Comparison of ENCODE assay signal across 9 mouse cellular contexts in genomic region chr1:172391807-172392581, GRCm38 (mm10). TPM values are rescaled to one million over a fixed set of nuclear protein-coding genes. Genes with fewer than 3 reads are reported as not detected.
A peak's percentile ranks its signal among the peaks of the same experiment; 100 is the strongest.
DNase-seq lines count a peak whose midpoint lies in the region; ATAC-seq and TF ChIP-seq lines count a peak whose summit lies in the region.
"Had no signal": no experiment of that assay in that cellular context is flagged by ENCODE, and none has a peak within 500 bp of the region (broad histone marks: within the 10 kb centered on the region; RNA-seq: fewer than 3 reads in every experiment).

No protein-coding gene starts in this region.

- peak overlapping the region; percentile 46 for H3K4me2 ChIP-seq in forebrain, embryonic 14.5 days (ENCODE audit: low read length)
- H3K4me2 ChIP-seq in limb, embryonic 14.5 days (replicated peaks; ENCODE audit: low read depth, low read length, severe bottlenecking), result peak overlapping the region; percentile 36

- no peaks in the 10 kb centered on the region for H3K9me3 ChIP-seq in heart, embryonic 10.5 days
- no peaks in the 10 kb centered on the region for H3K9me3 ChIP-seq in forebrain, embryonic 14.5 days (replicated peaks; ENCODE audit: control insufficient read depth, low read length)
- H3K9me3 ChIP-seq in limb, embryonic 14.5 days (ENCODE audit: control insufficient read depth, low read length), result no peaks in the 10 kb centered on the region

- no peak for TF ChIP-seq POLR2A in limb, embryonic 14.5 days (IDR thresholded peaks at IDR 0.05; ENCODE audit: borderline replicate concordance, extremely low read depth, insufficient read depth, insufficient read length)

- WGBS in heart, embryonic 10.5 days, result 20% methylated on average over 20 of the region's 20 CpGs
- WGBS in forebrain, embryonic 14.5 days, result 8% methylated on average over 20 of the region's 20 CpGs
- WGBS in limb, embryonic 14.5 days, result 14% methylated on average over 20 of the region's 20 CpGs

- peak overlapping the region; percentile 40; the same call in 1 of the 2 replicates for H3K9ac ChIP-seq in forebrain, embryonic 14.5 days (ENCODE audit: low read length)
- peak overlapping the region; percentile 40; the same call in 1 of the 2 replicates for H3K9ac ChIP-seq in limb, embryonic 14.5 days (ENCODE audit: low read depth, low read length, severe bottlenecking)

- peak; percentile 72 for DNase-seq in heart, embryonic 10.5 days (ENCODE audit: low spot score)
- DNase-seq in heart, postnatal 10 days, result no peak
- DNase-seq in MN1 (ENCODE audit: low spot score), result peak; percentile 68
- peak; percentile 75 for DNase-seq in forebrain, embryonic 14.5 days (ENCODE audit: low spot score)
- DNase-seq in limb, embryonic 14.5 days (ENCODE audit: low spot score), result no peak
- DNase-seq in spleen, adult 12 weeks (ENCODE audit: low spot score), result no peak
- no peak for DNase-seq in thymus, postnatal 25 days

- intact Hi-C loops in heart, postnatal 10 days (cut with DNase I), result no loop called here

- no peak overlapping the region for H3K27ac ChIP-seq in heart, embryonic 10.5 days
- H3K27ac ChIP-seq in forebrain, embryonic 14.5 days (ENCODE audit: low read depth, low read length), result peak overlapping the region; percentile 33
- H3K27ac ChIP-seq in limb, embryonic 14.5 days (replicated peaks; ENCODE audit: low read depth, low read length), result no peak overlapping the region
- H3K27ac ChIP-seq: macrophage had no signal

- peak overlapping the region; percentile 38; the same call in 1 of the 2 replicates for H3K4me3 ChIP-seq in heart, embryonic 10.5 days
- no peak overlapping the region for H3K4me3 ChIP-seq in forebrain, embryonic 14.5 days (ENCODE audit: low read depth, low read length)
- peak overlapping the region; percentile 10; the same call in 1 of the 2 replicates for H3K4me3 ChIP-seq in limb, embryonic 14.5 days (replicated peaks; ENCODE audit: low read length)

- H3K36me3 ChIP-seq in heart, embryonic 10.5 days, result no peaks in the 10 kb centered on the region
- no peaks in the 10 kb centered on the region for H3K36me3 ChIP-seq in forebrain, embryonic 14.5 days (ENCODE audit: control insufficient read depth, insufficient read depth, low read length)
- no peaks in the 10 kb centered on the region for H3K36me3 ChIP-seq in limb, embryonic 14.5 days (ENCODE audit: control insufficient read depth, insufficient read depth, low read length)

- H3K27me3 ChIP-seq in heart, embryonic 10.5 days (ENCODE audit: insufficient read depth, poor library complexity, severe bottlenecking), result peaks cover 30% of the 10 kb centered on the region
- H3K27me3 ChIP-seq in forebrain, embryonic 14.5 days (replicated peaks; ENCODE audit: control insufficient read depth, insufficient read depth, low read length), result no peaks in the 10 kb centered on the region
- peaks cover 9% of the 10 kb centered on the region; the same call in 1 of the 2 replicates for H3K27me3 ChIP-seq in limb, embryonic 14.5 days (ENCODE audit: control insufficient read depth, insufficient read depth, low read length)

- H3K4me1 ChIP-seq in heart, embryonic 10.5 days, result peaks cover 7% of the 10 kb centered on the region; the same call in 1 of the 2 replicates
- peaks cover 8% of the 10 kb centered on the region; the same call in 1 of the 2 replicates for H3K4me1 ChIP-seq in forebrain, embryonic 14.5 days (ENCODE audit: control insufficient read depth, insufficient read depth, low read length)
- peaks cover 6% of the 10 kb centered on the region; the same call in 1 of the 2 replicates for H3K4me1 ChIP-seq in limb, embryonic 14.5 days (ENCODE audit: control insufficient read depth, insufficient read depth, low read length)

- peak; percentile 74 for ATAC-seq in forebrain, embryonic 14.5 days
- ATAC-seq in limb, embryonic 14.5 days (ENCODE audit: low FRiP score, low read depth), result no peak
- ATAC-seq in erythroid progenitor cell, adult 5-6 weeks (replicated peaks; ENCODE audit: low FRiP score, poor library complexity, severe bottlenecking), result no peak

RNA-seq across cellular contexts. Expression of gene Pigm, which starts 15.6 kb away (rescaled TPM):
- polyA plus RNA-seq in heart, embryonic 10.5 days (2016; fragmentation: Nextera tagmentation; extraction: Ambion mirVana), result 8.0 and 8.6 TPM in 2 replicates
- 1 to 10 TPM; 9.1 TPM for total RNA-seq in heart, postnatal 10 days (2021)
- 4.8 and 5.1 TPM in 2 replicates for polyA plus RNA-seq in forebrain, embryonic 14.5 days (2014; fragmentation: Nextera tagmentation; extraction: Ambion mirVana)
- polyA plus RNA-seq in limb, embryonic 14.5 days (2012; rRNA removed), result 9.6 and 11.8 TPM in 2 replicates
- polyA plus RNA-seq in limb, embryonic 14.5 days (2014; fragmentation: Nextera tagmentation; extraction: Ambion mirVana), result 6.7 and 7.6 TPM in 2 replicates
- 10.9 and 11.9 TPM in 2 replicates for total RNA-seq in erythroid progenitor cell, adult 5-6 weeks (2015; ENCODE audit: low replicate concordance)
- total RNA-seq in erythroid progenitor cell, adult 5-6 weeks (2017; ENCODE audit: low replicate concordance), result 8.7 and 13.2 TPM in 2 replicates

RNA-seq across cellular contexts. Expression of gene Kcnj10, which starts 51.0 kb away (rescaled TPM):
- polyA plus RNA-seq in heart, embryonic 10.5 days (2016; fragmentation: Nextera tagmentation; extraction: Ambion mirVana), result 0.09 TPM in 1 of 2 replicates, not detected in the other
- under 1 TPM; 0.05 to 0.19 TPM for total RNA-seq in heart, postnatal 10 days (2021)
- polyA plus RNA-seq in forebrain, embryonic 14.5 days (2014; fragmentation: Nextera tagmentation; extraction: Ambion mirVana), result 1.5 and 1.6 TPM in 2 replicates
- 0.14 and 0.18 TPM in 2 replicates for polyA plus RNA-seq in limb, embryonic 14.5 days (2012; rRNA removed)
- polyA plus RNA-seq in limb, embryonic 14.5 days (2014; fragmentation: Nextera tagmentation; extraction: Ambion mirVana), result 0.03 and 0.12 TPM in 2 replicates
- total RNA-seq in erythroid progenitor cell, adult 5-6 weeks (2015; ENCODE audit: low replicate concordance), result 8.8 and 13.0 TPM in 2 replicates
- total RNA-seq in erythroid progenitor cell, adult 5-6 weeks (2017; ENCODE audit: low replicate concordance), result 1.5 and 1.9 TPM in 2 replicates

Comparison
In these comparisons a context has a peak if more than half of its experiments do, and no peak if none do; other contexts are left out.
1. DNase-seq: peak in heart, embryonic 10.5 days (single experiment), MN1 (single experiment) and forebrain, embryonic 14.5 days (single experiment); none in heart, postnatal 10 days (0 of 2), limb, embryonic 14.5 days (single experiment), spleen, adult 12 weeks (single experiment) and thymus, postnatal 25 days (single experiment).